Mouse (Mus musculus): ENCODE results near the gene Gm45618.
"Not testable (repeated sequence)": the region's sequence is repeated elsewhere in the genome, so short reads cannot be mapped to it uniquely, and the experiment has no call there.

DNA sequence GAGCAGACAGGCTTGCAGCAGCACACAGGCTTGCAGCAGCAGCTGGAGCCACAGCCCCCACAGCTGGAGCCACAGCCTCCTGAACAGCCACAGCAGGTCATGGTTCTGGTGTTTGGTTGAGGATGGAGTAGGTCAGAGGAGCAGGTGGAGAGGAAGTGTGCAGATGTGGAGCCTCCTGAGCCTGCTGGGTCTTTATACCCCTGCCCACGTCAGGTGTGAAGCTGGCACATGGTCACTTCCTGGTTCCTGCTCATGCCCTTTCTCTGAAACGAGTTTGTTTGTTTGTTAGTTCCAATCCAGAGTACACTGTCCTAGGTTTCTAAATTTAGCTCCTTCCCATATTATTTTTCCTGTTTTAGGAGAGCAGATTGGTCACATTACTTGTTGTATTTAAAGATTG, 36.5 kb upstream of the Gm45618 start, which contains the start of gene Gm29735:
- TF ChIP-seq CTCF, POLR2A (IDR thresholded peaks at IDR 0.05; ENCODE audit: extremely low read depth, insufficient read depth, low read length): not testable (repeated sequence)

Data from cortical plate, adult 2 months (tissue).